Mouse (Mus musculus): Measurements from ENCODE around the gene Nsd1.
"Not testable (repeated sequence)": the region's sequence is repeated elsewhere in the genome, so short reads cannot be mapped to it uniquely, and the experiment has no call there.

Nsd1 gene

GRCm38 (mm10) chr13:55209649-55210192 is at the start of gene Nsd1:
TSS of gene Nsd1 (plus strand) at chr13:55209782.
- peak in 1 of 2 experiments; percentile 44 for DNase-seq

DNA sequence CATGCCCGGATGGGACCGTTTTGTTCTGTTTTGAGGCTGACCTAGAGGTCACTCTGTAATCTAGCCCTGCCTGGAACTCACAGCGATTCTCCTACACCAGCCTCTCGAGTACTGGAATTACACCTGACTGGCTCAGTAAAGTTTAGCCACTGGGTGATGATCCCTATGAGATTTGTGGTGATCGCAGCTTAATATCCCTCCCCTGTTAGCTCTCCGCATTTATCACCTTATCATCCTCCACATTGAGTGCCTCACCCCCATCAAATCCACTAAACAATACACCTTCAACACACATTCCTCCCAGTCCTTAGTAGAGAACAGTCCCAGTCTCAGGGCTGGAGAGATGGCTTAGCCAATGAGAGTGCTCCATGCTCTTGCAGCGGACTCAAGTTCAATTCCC is 47.2 kb upstream of the Nsd1 start:
- no peak for DNase-seq

DNA sequence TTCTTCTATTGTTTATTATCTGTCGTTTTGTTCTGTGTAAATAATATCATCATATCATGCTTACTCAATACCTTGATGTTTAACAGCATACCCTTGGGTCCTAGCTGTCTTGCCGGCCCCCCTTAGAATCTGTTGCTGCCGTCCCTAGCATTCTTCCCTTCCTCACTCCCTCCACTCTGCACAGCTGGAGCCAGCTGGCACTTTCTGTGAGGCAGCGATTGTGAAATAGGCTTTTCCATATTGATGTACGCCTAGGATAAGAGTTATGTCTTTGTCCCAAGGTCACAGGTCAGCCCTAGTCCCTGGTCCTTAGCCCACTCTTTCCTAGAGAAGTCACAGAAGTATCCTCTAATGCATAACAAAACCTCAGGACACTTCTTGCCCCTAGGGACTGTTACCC is 46.0 kb upstream of the Nsd1 start:
- no peak for DNase-seq

GRCm38 (mm10) chr13:55165831-55166339 is 43.7 kb upstream of the Nsd1 start:
- no peak for DNase-seq

DNA sequence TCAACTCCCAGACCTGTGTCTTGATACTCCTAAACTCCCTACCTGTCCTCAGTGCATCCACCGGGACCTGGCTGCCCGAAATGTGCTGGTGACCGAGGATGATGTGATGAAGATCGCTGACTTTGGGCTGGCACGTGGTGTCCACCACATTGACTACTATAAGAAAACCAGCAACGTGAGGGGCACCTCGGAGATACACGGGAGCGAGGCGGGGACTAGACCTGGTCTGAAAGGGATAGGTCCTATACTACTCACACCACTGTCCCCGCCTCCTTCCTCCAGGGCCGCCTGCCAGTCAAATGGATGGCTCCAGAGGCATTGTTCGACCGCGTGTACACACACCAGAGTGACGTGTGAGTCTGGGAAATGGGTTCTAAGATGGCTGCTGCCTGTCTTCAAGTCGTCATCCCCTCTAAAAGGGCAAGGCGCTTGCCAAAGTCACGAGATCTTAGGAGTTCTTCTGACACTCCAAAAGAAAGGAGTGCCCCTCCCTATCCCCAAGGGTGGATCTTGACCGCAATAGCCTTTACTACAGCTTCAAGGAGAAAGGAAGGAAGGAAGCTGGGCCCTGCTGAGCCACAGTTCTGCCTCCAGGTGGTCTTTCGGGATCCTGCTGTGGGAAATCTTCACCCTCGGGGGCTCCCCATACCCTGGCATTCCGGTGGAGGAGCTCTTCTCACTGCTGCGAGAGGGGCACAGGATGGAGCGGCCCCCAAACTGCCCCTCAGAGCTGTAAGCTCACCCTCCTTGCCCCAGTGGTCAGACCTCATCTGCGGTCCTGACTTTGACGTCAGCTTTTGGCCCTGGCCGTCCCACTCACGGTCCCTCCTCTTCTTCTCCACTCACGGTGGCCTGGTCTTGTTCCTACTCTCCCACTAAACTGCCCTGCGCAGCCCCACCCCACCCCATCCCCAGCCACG is 42.5 kb upstream of the Nsd1 start:
- no peak for DNase-seq

- no peak for DNase-seq
These were observed 41.8 kb upstream of the Nsd1 start for GRCm38 (mm10) chr13:55167798-55168197.

GRCm38 (mm10) chr13:55168255-55168654 is 41.3 kb upstream of the Nsd1 start:
- no peak for DNase-seq

DNA sequence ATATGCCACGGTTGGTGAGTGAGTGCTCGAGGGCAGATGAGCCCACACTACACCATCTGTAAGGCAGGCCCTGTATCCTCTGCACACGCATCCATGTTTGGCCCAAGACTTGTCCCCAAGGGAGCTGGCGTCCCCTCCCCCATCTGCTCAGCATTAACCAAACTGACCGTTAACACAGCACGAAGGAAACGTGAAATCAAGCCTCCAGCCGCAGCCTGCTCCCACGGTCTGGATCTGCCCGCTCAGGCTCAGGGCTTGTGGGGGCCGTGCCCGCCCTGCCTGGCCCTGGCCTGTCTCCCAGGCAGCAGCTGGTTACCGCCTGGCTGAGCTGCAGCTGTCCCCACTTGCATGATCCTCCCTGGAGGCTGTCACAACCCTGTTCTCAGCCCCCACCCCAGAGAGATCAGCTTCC is 40.6 kb upstream of the Nsd1 start:
- DNase-seq = no peak

DNA sequence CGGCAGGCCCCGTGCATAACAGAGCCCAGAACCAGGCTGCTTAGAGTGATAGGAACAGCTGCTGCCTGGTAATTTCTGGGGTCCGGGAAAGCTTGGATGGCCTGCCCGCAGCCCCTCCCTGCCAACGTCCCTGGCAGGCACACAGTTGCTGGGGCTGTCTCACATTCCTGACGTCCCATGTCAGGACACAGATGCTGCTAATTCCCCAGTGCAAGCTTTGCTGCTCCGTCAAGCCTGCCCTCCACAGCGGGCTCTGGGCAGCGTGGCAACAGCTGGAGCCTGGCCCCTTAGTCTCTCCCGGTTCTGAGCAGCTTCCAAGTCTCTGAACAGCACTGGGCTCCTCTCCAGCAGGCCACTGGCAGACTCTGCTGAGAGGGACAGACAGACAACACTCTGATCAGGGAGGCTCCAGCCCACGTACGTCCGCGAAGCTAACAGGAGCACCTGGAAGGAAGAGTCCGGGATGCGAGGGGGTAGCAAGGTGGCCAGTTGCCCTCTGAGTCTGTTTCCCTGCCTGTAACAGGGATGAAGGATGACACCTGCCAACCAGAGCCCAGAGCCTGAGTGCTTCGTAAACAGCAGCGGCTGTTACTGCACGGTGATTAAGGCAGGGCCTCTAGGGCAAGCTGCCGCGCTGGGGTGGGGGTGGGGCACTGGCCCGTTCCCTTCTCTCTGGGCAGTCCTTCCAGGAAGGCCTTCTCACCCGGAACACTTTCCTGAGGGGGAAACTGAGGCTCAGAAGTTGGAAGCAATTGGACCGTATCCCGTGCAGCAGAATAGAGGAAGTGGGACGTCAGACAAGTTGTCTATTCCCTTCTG is 37.9 kb upstream of the Nsd1 start:
- peak in 1 of 2 experiments; percentile 42 for DNase-seq

GRCm38 (mm10) chr13:55172336-55172770 is 37.2 kb upstream of the Nsd1 start:
- no peak for DNase-seq

GRCm38 (mm10) chr13:55174347-55174746 is 35.2 kb upstream of the Nsd1 start:
- DNase-seq = no peak

- no peak for DNase-seq
These were observed 33.3 kb upstream of the Nsd1 start for GRCm38 (mm10) chr13:55176265-55176664.

DNA sequence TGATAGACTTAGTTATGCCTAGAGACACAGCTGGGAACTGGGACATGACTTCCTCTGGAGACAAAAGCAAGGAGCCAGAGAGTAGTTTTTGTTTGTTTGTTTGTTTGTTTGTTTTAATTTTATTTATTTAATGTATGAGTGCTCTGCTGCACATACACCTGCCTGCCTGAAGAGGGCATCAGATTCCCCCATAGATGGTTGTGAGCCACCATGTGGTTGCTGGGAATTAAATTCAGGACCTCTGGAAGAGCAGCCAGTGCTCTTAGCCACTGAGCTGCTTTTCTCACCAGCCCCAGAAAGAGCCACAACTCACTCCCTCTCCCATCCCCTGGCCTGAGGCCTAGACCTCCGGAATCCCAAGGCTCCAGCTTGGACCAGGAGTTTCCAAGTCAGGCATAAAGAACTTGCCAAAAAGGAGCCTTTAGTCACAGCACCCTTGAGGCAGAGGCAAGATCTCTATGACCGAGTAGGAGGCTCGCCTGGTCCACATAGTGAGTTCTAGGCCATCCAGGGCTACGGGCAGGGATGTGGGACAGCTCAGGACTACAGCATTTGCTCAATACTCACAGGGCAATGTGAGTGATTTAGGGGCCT is 31.6 kb upstream of the Nsd1 start:
- no peak for DNase-seq

DNA sequence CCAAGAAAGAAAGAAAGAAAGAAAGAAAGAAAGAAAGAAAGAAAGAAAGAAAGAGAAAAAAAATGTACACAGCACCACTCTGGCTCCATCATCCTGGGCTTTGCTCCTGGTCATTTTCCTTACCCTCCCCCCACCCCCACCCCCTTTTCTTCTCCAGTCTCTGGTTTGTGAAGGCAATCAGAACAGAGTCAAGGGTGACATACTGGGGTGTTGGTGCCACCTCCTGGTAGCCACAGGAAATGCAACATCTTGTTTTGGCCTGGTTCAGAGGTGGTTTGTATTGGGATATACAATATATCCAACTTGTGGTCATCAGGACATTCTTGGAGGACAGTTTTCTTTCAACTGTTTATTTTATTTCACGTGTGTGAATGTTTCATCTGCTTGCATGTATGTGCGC is 31.0 kb upstream of the Nsd1 start:
- peak; percentile 80 to 85 for DNase-seq

GRCm38 (mm10) chr13:55179591-55179990 is 30.0 kb upstream of the Nsd1 start:
- peak; percentile 51 to 63 for DNase-seq

GRCm38 (mm10) chr13:55181786-55182172 is 27.8 kb upstream of the Nsd1 start:
- DNase-seq = no peak

- DNase-seq = peak; percentile 71 to 72
These were observed 27.2 kb upstream of the Nsd1 start for GRCm38 (mm10) chr13:55182173-55182894.

GRCm38 (mm10) chr13:55183382-55183781 is 26.2 kb upstream of the Nsd1 start:
- DNase-seq = no peak

- DNase-seq = not testable (repeated sequence)
These were observed 22.5 kb upstream of the Nsd1 start for GRCm38 (mm10) chr13:55187062-55187461.

GRCm38 (mm10) chr13:55189531-55190107 is 20.0 kb upstream of the Nsd1 start:
- no peak for DNase-seq

DNA sequence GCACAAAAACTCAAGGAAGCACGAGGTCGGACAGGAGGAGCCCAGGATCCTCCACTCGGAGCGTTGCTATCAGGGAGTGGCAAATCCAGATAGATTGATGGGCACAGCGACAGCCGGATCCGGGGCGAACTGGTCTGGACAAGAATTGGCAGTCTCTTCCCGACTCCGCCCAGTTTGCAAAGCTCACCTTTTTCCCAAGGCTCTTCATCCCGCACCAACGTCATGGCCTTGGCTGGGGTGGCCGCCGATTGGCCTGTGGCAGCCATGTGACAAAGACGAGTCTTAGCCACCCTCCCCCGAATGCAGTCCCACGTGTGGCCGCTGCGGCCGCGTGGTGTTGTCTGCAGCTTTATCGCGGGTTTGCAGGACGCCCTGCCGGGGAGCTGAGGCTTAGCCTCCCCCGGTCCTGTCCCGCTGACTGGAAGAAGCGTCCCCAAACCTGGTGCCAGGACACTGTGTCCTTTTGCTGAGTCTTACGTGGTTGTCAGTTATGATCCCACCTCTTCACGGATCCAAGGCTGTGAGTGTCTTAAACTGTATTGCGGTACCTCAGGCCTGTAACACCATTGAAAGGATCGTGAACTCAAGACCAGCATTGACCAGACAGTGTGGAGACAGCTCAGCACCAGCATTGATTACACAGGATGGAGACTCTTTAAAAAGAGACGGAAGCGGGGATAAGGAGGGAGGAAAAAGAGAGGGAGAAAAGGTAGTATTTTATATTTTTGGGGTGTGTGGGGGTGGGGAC is 19.3 kb upstream of the Nsd1 start:
- peak; percentile 95 to 97 for DNase-seq
